Mouse (Mus musculus) megakaryocyte-erythroid progenitor cell, adult 5 weeks (primary cell): ENCODE measurements around the gene Ralb. TPM values are rescaled to one million over a fixed set of nuclear protein-coding genes. Genes with fewer than 3 reads are reported as not detected.

Experiments
- polyA plus RNA-seq: library from polyadenylated mRNA; stranded (reverse); fragments of >175 nt; gene quantifications from 2 replicates; pipeline ENCODE4 v1.2.3, GENCODE M21; 2012

The Ralb gene
- 17.2 and 22.2 TPM in 2 replicates for polyA plus RNA-seq

GRCm38 (mm10) chr1:119504260-119505062, at the start of gene Ralb:
Gene Ralb, minus strand, starts transcription at chr1:119504794.

GRCm38 (mm10) chr1:119525689-119526591, 21.3 kb upstream of the Ralb start, which contains the start of gene Tmem185b:
Gene Tmem185b, plus strand, starts transcription at chr1:119526160.

GRCm38 (mm10) chr1:119421576-119422421, 82.8 kb downstream of the Ralb start, which contains the start of gene Inhbb:
Gene Inhbb, minus strand, starts transcription at chr1:119422248.

Other genes with a start within 250 kb of the Ralb start
- gene Inhbb, start 82.5 kb downstream of the Ralb start, polyA plus RNA-seq, result 0.01 TPM in 1 of 2 replicates, not detected in the other
- gene Tmem185b, start 21.4 kb upstream of the Ralb start, polyA plus RNA-seq, result 32.4 and 39.0 TPM in 2 replicates
- gene Epb41l5, start 144.2 kb upstream of the Ralb start, polyA plus RNA-seq, result 0.40 and 0.59 TPM in 2 replicates